Mouse (Mus musculus) forelimb bud, embryonic 11.5 days (tissue): ENCODE data around the gene Slc44a1.

Experiments
- DNase-seq: peaks from one replicate; pipeline ENCODE4 v3.0.0-alpha.2; 2012; ENCODE audit warnings: low read depth, low spot score

The Slc44a1 gene

GRCm38 (mm10) chr4:53431585-53432234, 8.5 kb upstream of the Slc44a1 start:
- DNase-seq: no peak

GRCm38 (mm10) chr4:53437110-53437755, 3.0 kb upstream of the Slc44a1 start:
- DNase-seq: no peak

GRCm38 (mm10) chr4:53438386-53438785, 1.8 kb upstream of the Slc44a1 start:
- no peak for DNase-seq

- DNase-seq: no peak
These were observed 1.3 kb upstream of the Slc44a1 start for GRCm38 (mm10) chr4:53438836-53439480.

- no peak for DNase-seq
These were observed 590 bp upstream of the Slc44a1 start for GRCm38 (mm10) chr4:53439636-53440009.

- DNase-seq: no peak
These were observed 781 bp downstream of the Slc44a1 start for GRCm38 (mm10) chr4:53440816-53441571.

GRCm38 (mm10) chr4:53441683-53442082, 1.5 kb downstream of the Slc44a1 start:
- DNase-seq: no peak

GRCm38 (mm10) chr4:53446216-53446615, 6.0 kb downstream of the Slc44a1 start:
- no peak for DNase-seq

- DNase-seq: no peak
These were observed 7.6 kb downstream of the Slc44a1 start for GRCm38 (mm10) chr4:53447773-53448172.

GRCm38 (mm10) chr4:53450736-53451135, 10.5 kb downstream of the Slc44a1 start:
- DNase-seq: no peak

GRCm38 (mm10) chr4:53451887-53452286, 11.7 kb downstream of the Slc44a1 start:
- DNase-seq: no peak

- DNase-seq: no peak
These were observed 12.2 kb downstream of the Slc44a1 start for GRCm38 (mm10) chr4:53452457-53452856.

GRCm38 (mm10) chr4:53452976-53453889, 13.0 kb downstream of the Slc44a1 start:
- no peak for DNase-seq

- DNase-seq: no peak
These were observed 15.7 kb downstream of the Slc44a1 start for GRCm38 (mm10) chr4:53455885-53456284.

- DNase-seq: no peak
These were observed 16.4 kb downstream of the Slc44a1 start for GRCm38 (mm10) chr4:53456570-53456969.

GRCm38 (mm10) chr4:53458503-53458902, 18.3 kb downstream of the Slc44a1 start:
- no peak for DNase-seq

GRCm38 (mm10) chr4:53459697-53460096, 19.5 kb downstream of the Slc44a1 start:
- no peak for DNase-seq

GRCm38 (mm10) chr4:53461026-53461425, 20.8 kb downstream of the Slc44a1 start:
- no peak for DNase-seq

GRCm38 (mm10) chr4:53462069-53462468, 21.9 kb downstream of the Slc44a1 start:
- DNase-seq: no peak

GRCm38 (mm10) chr4:53462505-53463251, 22.5 kb downstream of the Slc44a1 start:
- DNase-seq: no peak
